Mouse (Mus musculus) common myeloid progenitor, adult 5-6 weeks (primary cell): ENCODE measurements around the gene A830005F24Rik. TPM values are rescaled to one million over a fixed set of nuclear protein-coding genes. Genes with fewer than 3 reads are reported as not detected.
"Not testable (repeated sequence)": the region's sequence is repeated elsewhere in the genome, so short reads cannot be mapped to it uniquely, and the experiment has no call there.

ENCODE experiments used
- ATAC-seq: replicated peaks from 2 replicates; pipeline ENCODE4 v1.8.0; 2016; ENCODE audit warnings: low read depth, mild to moderate bottlenecking, moderate TSS enrichment, inconsistent platforms; ENCODE audit not compliant: poor library complexity, severe bottlenecking
- total RNA-seq: library from RNA; stranded (forward); fragments of 200-1000, 187-1606 nt; gene quantifications from 2 replicates; pipeline ENCODE4 v1.2.3, GENCODE M21; 2017

A830005F24Rik gene
- total RNA-seq: 0.73 TPM in 1 of 2 replicates, not detected in the other

DNA sequence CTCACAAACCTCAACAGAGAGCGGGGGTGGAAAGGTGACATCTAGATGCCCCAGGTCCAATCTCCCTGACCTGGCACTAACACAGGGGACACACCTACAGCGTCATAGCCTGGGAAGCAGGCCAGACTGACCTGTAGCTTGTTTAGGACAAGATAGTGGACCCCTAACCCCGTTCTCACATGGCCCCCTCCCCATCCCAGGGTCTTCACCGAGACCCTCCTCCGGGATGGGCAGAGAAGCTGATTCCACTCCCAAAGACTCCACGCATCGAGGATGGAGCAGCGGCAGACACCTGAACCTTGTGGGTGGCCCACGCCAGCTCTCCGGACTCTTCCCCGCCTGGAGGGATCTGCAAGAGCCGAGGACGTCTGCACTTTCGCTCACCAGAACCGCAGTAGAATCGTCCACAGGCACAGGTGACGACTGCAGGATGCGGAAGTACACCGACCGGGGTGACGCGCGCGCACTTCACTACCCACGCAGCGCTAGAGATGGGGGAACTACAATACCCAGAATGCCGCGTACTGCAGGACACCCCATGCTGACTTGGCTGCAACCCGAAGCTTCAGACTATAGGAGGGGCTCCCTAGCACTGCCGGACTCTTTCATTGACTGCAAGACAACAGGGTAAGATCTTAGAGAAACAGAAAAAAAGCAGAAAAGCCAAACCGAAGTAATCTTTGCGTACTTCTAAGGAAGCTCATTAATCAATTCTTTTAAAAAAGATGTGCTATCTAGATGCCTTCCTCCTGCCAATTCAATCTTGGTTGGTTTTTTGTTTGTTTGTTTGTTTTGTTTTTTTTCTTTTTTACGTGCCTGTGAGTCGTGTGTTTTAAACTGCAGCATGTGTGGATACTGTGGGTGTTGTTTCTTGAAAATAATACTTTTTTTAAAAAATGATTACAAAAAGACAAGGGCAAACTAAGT is at the start of gene A830005F24Rik, which contains the start of gene Zfp169:
TSS of gene A830005F24Rik (plus strand) at position 568 of the 927 bp plus-strand sequence.
TSS of gene Zfp169 (minus strand) at position 449 of the 927 bp plus-strand sequence.
- ATAC-seq: peak; percentile 100

DNA sequence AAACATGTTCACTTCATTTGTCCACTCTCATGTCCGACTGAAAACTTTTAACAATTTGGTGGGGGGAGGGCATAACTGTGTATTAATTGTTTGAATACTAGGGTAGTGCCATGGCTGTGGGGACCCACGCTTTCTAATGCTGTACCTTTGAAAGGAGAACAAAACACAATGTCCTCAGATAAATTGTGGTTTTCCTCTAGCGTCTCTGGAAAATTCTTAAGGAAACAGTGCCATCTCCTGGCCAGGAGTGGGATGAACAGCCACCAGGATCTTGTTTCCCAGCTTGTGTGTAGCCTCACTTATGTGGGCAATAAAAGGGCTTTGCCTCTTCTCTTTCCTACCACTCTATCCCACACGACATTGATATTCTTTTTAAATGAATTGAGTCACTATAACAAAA is 49.2 kb upstream of the A830005F24Rik start:
- peak; percentile 79 for ATAC-seq

GRCm38 (mm10) chr13:48466186-48466585 is 47.2 kb upstream of the A830005F24Rik start:
- no peak for ATAC-seq

- ATAC-seq: no peak
These were observed 44.7 kb upstream of the A830005F24Rik start for GRCm38 (mm10) chr13:48468656-48469180.

GRCm38 (mm10) chr13:48483606-48484005 is 29.8 kb upstream of the A830005F24Rik start:
- ATAC-seq: no peak

DNA sequence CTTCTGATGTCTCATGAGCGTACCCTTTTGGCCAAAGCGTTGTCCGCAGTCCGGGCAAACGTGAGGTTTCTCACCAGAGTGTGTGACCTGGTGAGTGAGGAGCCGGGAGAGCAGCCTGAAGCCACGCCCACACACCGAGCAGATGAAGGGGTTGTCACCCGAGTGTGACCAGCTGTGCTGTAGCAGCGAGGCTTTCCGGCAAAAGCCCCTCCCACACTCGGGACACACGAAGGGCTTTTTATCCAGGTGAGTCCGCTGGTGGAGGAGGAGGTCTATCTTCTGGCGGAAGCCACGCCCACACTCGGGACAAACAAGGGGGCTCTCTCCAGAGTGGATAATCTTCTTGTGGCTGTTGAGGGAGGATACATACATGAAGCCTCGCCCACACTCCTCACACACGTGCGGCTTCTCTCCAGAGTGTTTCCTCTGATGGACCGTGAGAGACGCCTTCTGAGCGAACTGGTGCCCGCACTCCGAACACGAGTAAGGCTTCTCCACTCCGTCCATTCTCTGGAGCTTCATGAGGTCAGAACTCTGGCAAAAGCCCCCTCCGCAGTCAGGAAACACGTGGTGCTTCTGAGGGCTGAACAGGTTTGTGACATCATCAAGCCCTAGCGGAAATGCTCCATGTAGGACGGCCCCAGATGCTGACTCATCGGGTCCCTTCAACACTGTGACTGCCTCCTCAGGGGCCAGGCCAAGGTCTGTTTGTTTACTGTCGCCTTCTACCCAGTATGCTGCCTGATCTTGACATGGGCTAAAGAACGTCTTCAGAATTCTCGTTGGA is 22.8 kb upstream of the A830005F24Rik start:
- ATAC-seq: no peak

DNA sequence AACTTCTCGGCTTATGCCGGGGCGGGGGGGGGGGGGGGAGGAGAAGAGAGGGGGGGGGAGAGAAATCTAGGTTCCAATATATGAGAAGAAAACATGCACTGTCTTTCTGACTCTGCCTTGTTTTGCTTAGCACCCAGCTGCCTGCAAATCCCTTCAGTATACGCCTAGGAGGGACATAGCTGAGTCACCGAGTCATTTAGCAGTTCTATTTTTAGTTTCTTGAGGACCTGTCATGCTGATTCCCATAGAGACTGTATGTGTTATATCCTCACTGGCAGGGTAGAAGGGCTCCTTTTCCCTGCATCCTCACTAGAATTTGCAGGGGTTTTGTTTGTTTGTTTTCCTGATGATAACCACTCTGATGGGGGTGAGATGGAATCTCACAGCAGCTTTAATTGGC is 20.2 kb upstream of the A830005F24Rik start:
- ATAC-seq: no peak

- peak; percentile 54; the same call in 1 of the 2 replicates for ATAC-seq
These were observed 15.6 kb upstream of the A830005F24Rik start for GRCm38 (mm10) chr13:48497693-48498221.

GRCm38 (mm10) chr13:48498676-48499075 is 14.7 kb upstream of the A830005F24Rik start:
- no peak for ATAC-seq

GRCm38 (mm10) chr13:48502422-48502821 is 10.9 kb upstream of the A830005F24Rik start:
- no peak for ATAC-seq

GRCm38 (mm10) chr13:48508661-48509060 is 4.7 kb upstream of the A830005F24Rik start:
- ATAC-seq: no peak

DNA sequence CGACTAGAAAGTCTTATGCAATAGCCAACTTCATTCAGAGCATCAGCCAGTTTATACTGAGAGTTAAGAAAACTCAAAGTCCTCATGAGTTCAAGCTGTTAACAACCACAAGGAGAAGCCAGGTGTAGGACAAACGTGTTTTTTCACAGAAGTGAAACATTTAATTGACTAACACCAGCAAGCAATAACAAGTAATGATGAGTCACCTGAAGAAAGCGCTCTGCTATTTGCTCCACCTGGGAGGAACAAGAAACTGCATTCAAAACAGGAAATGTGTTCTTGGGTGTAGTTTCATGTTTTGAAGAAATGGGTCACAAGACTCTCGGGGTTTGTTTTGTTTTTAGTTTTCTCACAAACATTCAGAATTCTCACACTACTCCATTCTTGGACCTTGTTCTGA is 2.5 kb downstream of the A830005F24Rik start:
- no peak for ATAC-seq

DNA sequence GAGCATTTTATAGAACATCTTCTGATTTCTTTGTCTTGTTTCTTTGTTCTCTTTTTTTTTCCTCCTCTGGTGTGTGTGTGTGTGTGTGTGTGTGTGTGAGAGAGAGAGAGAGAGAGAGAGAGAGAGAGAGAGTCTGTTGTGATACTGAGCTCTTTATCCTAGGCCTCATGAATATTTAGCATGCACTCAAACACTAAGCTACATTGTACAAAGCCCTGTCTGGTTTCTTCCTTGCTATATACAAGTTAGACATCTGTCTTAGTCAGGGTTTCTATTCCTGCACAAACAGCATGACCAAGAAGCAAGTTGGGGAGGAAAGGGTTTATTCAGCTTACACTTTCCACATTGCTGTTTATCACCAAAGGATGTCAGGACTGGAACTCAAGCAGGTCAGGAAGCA is 5.8 kb downstream of the A830005F24Rik start:
- not testable (repeated sequence) for ATAC-seq

- peak; percentile 50 for ATAC-seq
These were observed 12.4 kb downstream of the A830005F24Rik start for GRCm38 (mm10) chr13:48525745-48526144.

- peak; percentile 91 for ATAC-seq
These were observed 14.9 kb downstream of the A830005F24Rik start for GRCm38 (mm10) chr13:48528123-48528871.

GRCm38 (mm10) chr13:48529028-48529427 is 15.7 kb downstream of the A830005F24Rik start:
- no peak for ATAC-seq

DNA sequence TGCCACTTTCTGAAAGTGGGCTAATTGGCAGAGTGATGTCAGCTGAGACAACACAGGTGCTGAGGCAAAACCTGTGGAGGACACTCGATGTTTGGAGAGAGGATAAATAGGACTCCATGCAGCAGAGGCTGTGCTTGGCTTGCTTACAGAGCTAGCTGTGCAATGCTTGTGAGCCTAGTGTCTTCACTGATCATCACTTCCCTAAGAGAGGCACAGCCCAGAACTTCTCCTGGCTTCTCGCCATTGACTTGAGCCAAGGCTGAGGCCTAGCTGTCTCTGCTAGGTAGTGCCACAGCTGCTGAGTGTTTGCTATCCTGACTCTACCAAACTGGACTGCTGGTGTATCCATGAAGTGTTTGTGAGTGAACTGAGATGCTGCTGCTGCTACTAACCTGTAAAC is 17.3 kb downstream of the A830005F24Rik start:
- ATAC-seq: no peak

DNA sequence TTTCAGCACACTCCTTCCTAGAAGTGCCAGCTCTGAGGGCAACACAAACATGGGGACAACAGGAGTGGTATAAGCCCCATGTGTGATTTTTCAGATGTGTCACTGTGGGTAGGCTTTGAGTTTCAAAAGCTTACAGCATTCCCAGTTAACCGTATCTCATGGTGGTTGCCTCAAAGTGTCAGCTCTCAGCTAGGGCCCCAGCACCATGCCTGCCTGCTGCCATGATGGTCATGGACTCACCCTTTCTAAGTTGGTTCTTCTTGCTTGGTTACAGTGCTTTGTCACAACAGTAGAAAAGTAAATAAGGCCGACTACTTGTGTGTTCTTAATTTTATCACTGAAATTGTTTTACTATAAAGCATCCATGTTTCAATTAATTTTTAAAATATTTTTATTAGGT is 18.1 kb downstream of the A830005F24Rik start:
- no peak for ATAC-seq

- ATAC-seq: no peak
These were observed 20.1 kb downstream of the A830005F24Rik start for GRCm38 (mm10) chr13:48533441-48533840.
